Mouse (Mus musculus): ENCODE results near the gene Rpl41.
A peak's percentile ranks its signal among the peaks of the same experiment; 100 is the strongest.
"Not testable (repeated sequence)": the region's sequence is repeated elsewhere in the genome, so short reads cannot be mapped to it uniquely, and the experiment has no call there.

The Rpl41 gene

GRCm38 (mm10) chr10:128555567-128555966 is 6.5 kb upstream of the Rpl41 start:
- DNase-seq (ENCODE audit: low spot score): not testable (repeated sequence)

GRCm38 (mm10) chr10:128550144-128550823 is 1.2 kb upstream of the Rpl41 start:
- not testable (repeated sequence) for DNase-seq (ENCODE audit: low spot score)

- not testable (repeated sequence) for DNase-seq (ENCODE audit: low spot score)
These were observed 565 bp upstream of the Rpl41 start for GRCm38 (mm10) chr10:128549682-128550057.

- not testable (repeated sequence) for DNase-seq (ENCODE audit: low spot score)
These were observed 884 bp downstream of the Rpl41 start for GRCm38 (mm10) chr10:128548051-128548791.

GRCm38 (mm10) chr10:128547361-128548032 is 1.6 kb downstream of the Rpl41 start, which contains the start of gene Zc3h10:
Gene Zc3h10, minus strand, starts transcription at chr10:128547774.
- peak; percentile 82 for DNase-seq (ENCODE audit: low spot score)

- DNase-seq (ENCODE audit: low spot score): no peak
These were observed 2.3 kb downstream of the Rpl41 start for GRCm38 (mm10) chr10:128546787-128547186.

- no peak for DNase-seq (ENCODE audit: low spot score)
These were observed 2.7 kb downstream of the Rpl41 start for GRCm38 (mm10) chr10:128546361-128546760.

GRCm38 (mm10) chr10:128545570-128545898 is 3.6 kb downstream of the Rpl41 start:
- no peak for DNase-seq (ENCODE audit: low spot score)

- no peak for DNase-seq (ENCODE audit: low spot score)
These were observed 4.2 kb downstream of the Rpl41 start for GRCm38 (mm10) chr10:128544674-128545569.

GRCm38 (mm10) chr10:128544151-128544657 is 4.9 kb downstream of the Rpl41 start:
- DNase-seq (ENCODE audit: low spot score): no peak

- DNase-seq (ENCODE audit: low spot score): no peak
These were observed 6.0 kb downstream of the Rpl41 start for GRCm38 (mm10) chr10:128543100-128543499.

GRCm38 (mm10) chr10:128538340-128538870 is 10.7 kb downstream of the Rpl41 start:
- no peak for DNase-seq (ENCODE audit: low spot score)

GRCm38 (mm10) chr10:128536266-128536940 is 12.7 kb downstream of the Rpl41 start:
- peak; percentile 83 for DNase-seq (ENCODE audit: low spot score)

- DNase-seq (ENCODE audit: low spot score): no peak
These were observed 13.4 kb downstream of the Rpl41 start for GRCm38 (mm10) chr10:128535624-128536265.

- no peak for DNase-seq (ENCODE audit: low spot score)
These were observed 13.9 kb downstream of the Rpl41 start for GRCm38 (mm10) chr10:128535206-128535605.

- DNase-seq (ENCODE audit: low spot score): no peak
These were observed 22.4 kb downstream of the Rpl41 start for GRCm38 (mm10) chr10:128526366-128527356.

- peak; percentile 79 for DNase-seq (ENCODE audit: low spot score)
These were observed 23.3 kb downstream of the Rpl41 start, which contains the start of gene Esyt1 for GRCm38 (mm10) chr10:128525671-128526308. Gene Esyt1, minus strand, starts transcription at chr10:128525871.
